Mouse (Mus musculus) hindbrain, embryonic 14.5 days (tissue): ENCODE results near the gene Cxadr. TPM values are rescaled to one million over a fixed set of nuclear protein-coding genes. Genes with fewer than 3 reads are reported as not detected.

Experiments
- ATAC-seq: fragments of 200-750 bp; cut with Nextera tagmentation; 2 replicates; pipeline ENCODE4 v1.8.0; 2017; ENCODE audit warnings: moderate number of reproducible peaks, mild to moderate bottlenecking, moderate TSS enrichment, moderate library complexity; ENCODE audit not compliant: low FRiP score
- DNase-seq: peaks from one replicate; pipeline ENCODE4 v3.0.0-alpha.2; 2015; ENCODE audit warnings: low spot score
- H3K27ac ChIP-seq: fragments of 300-500 bp; sonication (generic); 2 replicates; pipeline ENCODE4 v1.5.1; 2014; ENCODE audit warnings: mild to moderate bottlenecking, moderate library complexity
- H3K27me3 ChIP-seq: fragments of 300-500 bp; sonication (generic); 2 replicates; pipeline ENCODE4 v1.6.1; 2014; ENCODE audit warnings: mild to moderate bottlenecking, low read length, mixed read lengths; ENCODE audit not compliant: control insufficient read depth, insufficient read depth
- H3K36me3 ChIP-seq: fragments of 300-500 bp; sonication (generic); replicated peaks from 2 replicates; pipeline ENCODE4 v1.6.1; 2014; ENCODE audit not compliant: control insufficient read depth, insufficient read depth
- H3K4me1 ChIP-seq: fragments of 300-500 bp; sonication (generic); replicated peaks from 2 replicates; pipeline ENCODE4 v1.6.1; 2014; ENCODE audit warnings: antibody characterized with exemption, low read length, mixed read lengths; ENCODE audit not compliant: control insufficient read depth, insufficient read depth
- H3K4me2 ChIP-seq: fragments of 300-500 bp; sonication (generic); replicated peaks from 2 replicates; pipeline ENCODE4 v1.6.1; 2014; ENCODE audit warnings: mild to moderate bottlenecking, moderate library complexity
- H3K4me3 ChIP-seq: fragments of 300-500 bp; sonication (generic); replicated peaks from 2 replicates; pipeline ENCODE4 v1.5.1; 2014; ENCODE audit warnings: mild to moderate bottlenecking, low read length
- H3K9ac ChIP-seq: fragments of 300-500 bp; sonication (generic); 2 replicates; pipeline ENCODE4 v1.6.1; 2014
- H3K9me3 ChIP-seq: fragments of 300-500 bp; sonication (generic); 2 replicates; pipeline ENCODE4 v1.6.1; 2016; ENCODE audit warnings: low read length; ENCODE audit not compliant: control insufficient read depth
- WGBS: fragments of 180-500 bp; shearing (Covaris S2); extraction: QIAGEN DNeasy Blood & Tissue Kit; methylation state at CpG from one replicate; pipeline ENCODE4 v1.1.7; 2014; 5-methylcytosine and 5-hydroxymethylcytosine counted together
- polyA plus RNA-seq: library from polyadenylated mRNA; unstranded; fragments of >200 nt; fragmentation: Nextera tagmentation; extraction: Ambion mirVana; gene quantifications from 2 replicates; pipeline ENCODE4 v1.2.1, GENCODE M21; 2014

Cxadr gene
- polyA plus RNA-seq, 1 experiment from 2014 or later: 107 TPM

DNA sequence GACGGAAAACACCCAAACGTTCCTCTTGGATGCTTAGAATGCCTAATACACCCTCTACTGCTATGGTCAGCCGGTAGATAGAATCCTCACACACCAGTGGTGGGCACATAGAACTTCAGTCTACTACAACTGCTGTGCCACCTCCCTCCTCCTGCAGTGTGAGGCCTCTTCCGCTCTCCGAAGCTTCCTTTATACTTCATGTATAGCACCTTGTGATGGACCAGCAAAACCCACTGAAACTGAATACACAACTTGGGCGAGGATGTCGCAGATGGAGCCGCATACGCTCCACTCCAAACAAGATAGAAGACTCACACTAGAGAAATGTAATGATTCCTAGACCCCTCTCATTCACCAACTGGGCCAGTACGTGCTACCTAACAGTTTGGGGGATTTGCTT lies 73.9 kb downstream of the Cxadr start:
- WGBS: 54% methylated on average over 10 of the region's 10 CpGs
- ATAC-seq (no peak), DNase-seq (no peak)
- Histone ChIP-seq H3K9ac (no peak overlapping the region), H3K4me1 (peaks cover 11% of the 10 kb centered on the region; the same call in 1 of the 2 replicates), H3K4me2 (peak overlapping the region; percentile 71), H3K4me3 (peak overlapping the region; percentile 91), H3K36me3 (peaks cover 6% of the 10 kb centered on the region), H3K27ac (no peak overlapping the region), H3K27me3 (no peaks in the 10 kb centered on the region), H3K9me3 (no peaks in the 10 kb centered on the region)

DNA sequence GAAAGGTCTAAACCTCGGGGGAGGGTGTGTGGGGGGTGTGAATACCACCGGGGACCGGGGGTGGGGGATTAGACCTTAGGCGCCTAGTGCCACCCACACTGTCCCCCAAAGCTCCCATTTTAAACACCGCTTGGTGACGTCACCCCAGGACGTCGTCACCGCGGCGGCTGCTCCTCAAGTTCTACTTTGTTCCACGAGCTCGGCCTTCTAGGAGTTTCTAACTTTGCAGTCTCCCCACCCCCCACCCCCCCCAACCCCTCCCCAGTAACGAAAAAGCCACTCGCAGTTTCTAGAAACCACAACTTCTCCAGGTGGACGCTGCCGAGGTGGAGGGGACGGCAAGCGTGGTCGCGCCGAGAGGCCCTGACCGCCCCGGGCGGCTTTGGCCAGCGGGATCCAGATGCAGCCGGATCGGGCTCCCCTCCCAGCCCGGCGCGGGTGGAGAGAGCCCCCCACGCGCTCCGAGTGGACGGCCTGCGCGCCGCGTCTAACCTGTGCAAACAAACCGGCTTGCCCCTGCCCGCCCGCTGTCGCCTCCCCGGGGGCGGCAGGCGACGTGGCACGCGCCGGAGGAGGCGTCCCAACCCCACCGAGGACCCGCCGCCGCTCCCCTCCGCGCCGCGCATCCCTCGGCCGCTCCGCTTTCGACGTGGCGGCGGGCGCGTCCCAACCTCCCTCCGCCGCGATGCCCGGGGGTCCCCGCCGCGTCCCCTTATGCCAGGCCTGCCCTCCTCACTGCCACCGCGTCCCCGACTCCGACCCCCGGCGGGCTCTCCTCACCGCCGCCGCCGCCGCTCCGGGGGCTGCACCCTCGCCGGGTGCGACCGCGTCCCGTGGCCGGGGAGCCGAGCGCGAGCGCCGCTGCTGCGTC lies 74.8 kb downstream of the Cxadr start:
- Histone ChIP-seq H3K27me3 (no peaks in the 10 kb centered on the region), H3K4me3 (peak overlapping the region; percentile 91), H3K27ac (peak overlapping the region; percentile 20; the same call in 1 of the 2 replicates), H3K9ac (peak overlapping the region; percentile 78), H3K4me2 (peak overlapping the region; percentile 71), H3K36me3 (peaks cover 6% of the 10 kb centered on the region), H3K9me3 (no peaks in the 10 kb centered on the region), H3K4me1 (peaks cover 11% of the 10 kb centered on the region; the same call in 1 of the 2 replicates)
- ATAC-seq (peak; percentile 76), DNase-seq (peak; percentile 51)
- WGBS: under 1% methylated on average over 91 of the region's 100 CpGs

DNA sequence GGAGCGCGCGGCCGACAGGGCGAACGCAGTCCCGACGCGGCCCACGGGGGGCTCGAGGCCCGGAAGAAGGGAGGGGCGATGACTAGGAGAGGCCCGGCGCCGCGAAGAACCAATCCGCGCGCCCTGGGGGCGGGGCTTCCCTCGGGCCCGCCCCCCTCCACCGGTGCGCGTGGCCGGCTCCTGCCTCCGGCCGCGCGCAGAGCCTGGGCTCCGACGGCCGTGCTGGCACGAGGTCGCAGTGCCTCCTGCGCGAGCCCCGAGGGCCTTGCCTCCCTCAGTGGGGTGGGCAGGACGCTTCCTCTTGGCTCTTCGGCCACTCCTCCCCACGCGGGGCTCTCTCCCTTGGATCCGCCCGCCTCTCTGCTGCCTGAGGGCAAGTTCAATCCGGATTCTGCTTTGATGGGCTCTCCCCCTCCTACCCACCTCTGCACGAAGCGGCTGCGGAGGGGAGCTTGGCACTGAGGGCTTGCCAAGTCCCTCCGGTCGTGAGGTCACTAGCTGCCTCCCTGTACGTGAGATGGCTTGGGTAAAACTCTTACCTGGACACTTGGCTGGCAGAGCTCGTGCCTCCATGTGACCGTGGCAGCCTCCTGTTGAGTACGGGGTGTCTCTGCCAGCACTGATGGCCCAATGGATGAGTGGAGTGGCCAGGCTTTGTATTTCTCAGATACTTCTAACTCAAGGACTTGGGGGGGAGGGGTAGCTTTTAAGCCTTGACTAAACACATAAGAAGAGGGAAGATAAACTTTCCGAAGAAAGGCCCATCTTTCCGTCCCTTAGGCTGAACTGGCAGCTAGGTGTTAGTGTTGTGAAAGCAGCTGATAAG lies 75.7 kb downstream of the Cxadr start, which contains the start of gene Btg3:
Gene Btg3, minus strand, starts transcription at position 448 of the 826 bp plus-strand sequence.
- peak; percentile 94 for DNase-seq
- WGBS: 2% methylated on average over 54 of the region's 57 CpGs
- Histone ChIP-seq H3K27ac (peak within 1 kb of the TSS; percentile 20; the same call in 1 of the 2 replicates), H3K36me3 (peaks cover 4% of the 10 kb centered on the region), H3K9me3 (no peaks in the 10 kb centered on the region), H3K4me3 (peak within 1 kb of the TSS; percentile 91), H3K27me3 (no peaks in the 10 kb centered on the region), H3K4me1 (peaks cover 11% of the 10 kb centered on the region; the same call in 1 of the 2 replicates), H3K9ac (peak within 1 kb of the TSS; percentile 78), H3K4me2 (peak within 1 kb of the TSS; percentile 71)
- ATAC-seq: peak; percentile 97

DNA sequence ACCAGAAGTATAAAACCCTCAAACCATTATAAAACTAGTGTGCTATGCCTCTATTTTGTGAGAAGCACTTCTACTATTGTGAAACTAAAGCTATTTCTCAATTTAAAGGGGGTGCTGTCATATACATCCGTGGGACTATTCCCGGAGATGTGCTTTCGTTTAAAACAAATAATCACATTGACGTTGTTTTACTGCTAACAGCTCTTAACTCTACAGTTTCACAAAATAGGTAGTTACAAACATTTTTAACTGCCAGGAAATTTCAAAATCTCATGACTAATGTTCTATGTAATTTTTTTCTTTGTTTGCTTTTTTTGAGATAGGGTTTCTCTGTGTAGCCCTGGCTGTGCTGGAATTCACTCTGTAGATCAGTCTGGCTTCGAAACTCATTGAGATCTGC lies 77.2 kb downstream of the Cxadr start:
- Histone ChIP-seq H3K27me3 (no peaks in the 10 kb centered on the region), H3K36me3 (no peaks in the 10 kb centered on the region), H3K27ac (no peak overlapping the region), H3K9me3 (no peaks in the 10 kb centered on the region), H3K4me1 (peaks cover 11% of the 10 kb centered on the region; the same call in 1 of the 2 replicates), H3K9ac (no peak overlapping the region), H3K4me3 (no peak overlapping the region), H3K4me2 (no peak overlapping the region)
- WGBS: 95% methylated on average over 5 of the region's 5 CpGs
- ATAC-seq: no peak
- no peak for DNase-seq

DNA sequence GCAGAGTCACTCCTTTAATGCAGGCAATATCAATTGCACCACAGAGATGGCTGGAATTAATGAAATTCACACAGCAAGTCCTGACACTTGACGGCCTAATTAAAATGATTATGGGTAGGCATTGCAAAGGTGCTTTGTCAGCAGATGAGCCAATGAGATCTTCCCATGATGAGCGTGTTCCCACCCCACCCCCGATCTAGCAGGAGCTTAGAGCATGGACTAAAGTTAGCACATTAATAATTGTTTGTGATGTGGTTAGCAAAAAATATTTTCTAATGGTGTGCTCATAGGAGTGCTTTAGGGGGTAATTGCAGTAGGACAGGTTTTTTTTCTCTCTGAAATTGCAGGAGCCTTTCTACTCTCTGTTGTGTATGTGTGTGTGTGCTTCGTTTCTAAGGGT lies 87.8 kb downstream of the Cxadr start:
- Histone ChIP-seq H3K9ac (no peak overlapping the region), H3K27ac (no peak overlapping the region), H3K4me1 (no peaks in the 10 kb centered on the region), H3K36me3 (no peaks in the 10 kb centered on the region), H3K9me3 (no peaks in the 10 kb centered on the region), H3K4me3 (no peak overlapping the region), H3K4me2 (no peak overlapping the region), H3K27me3 (no peaks in the 10 kb centered on the region)
- DNase-seq: no peak
- no peak for ATAC-seq
- WGBS: 73% methylated on average over 4 of the region's 4 CpGs

DNA sequence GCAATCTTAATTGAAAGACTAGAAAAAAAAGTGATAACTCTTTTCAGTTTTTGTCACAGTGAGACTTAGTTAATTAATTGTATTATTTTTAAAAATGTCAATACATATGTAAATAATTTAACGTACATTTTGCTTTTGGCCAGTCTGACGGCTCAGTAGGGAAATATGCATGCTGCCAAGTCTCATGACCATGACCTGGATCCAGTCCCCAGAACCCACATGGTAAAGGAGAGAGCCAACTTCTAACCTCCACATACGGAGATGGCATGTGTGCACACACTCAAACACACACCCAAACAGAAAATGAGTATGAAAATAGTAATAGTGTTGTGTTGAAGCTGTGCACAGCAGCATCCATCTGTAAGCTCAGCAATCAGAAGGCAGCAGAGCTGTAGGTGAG lies 88.7 kb downstream of the Cxadr start:
- DNase-seq: no peak

DNA sequence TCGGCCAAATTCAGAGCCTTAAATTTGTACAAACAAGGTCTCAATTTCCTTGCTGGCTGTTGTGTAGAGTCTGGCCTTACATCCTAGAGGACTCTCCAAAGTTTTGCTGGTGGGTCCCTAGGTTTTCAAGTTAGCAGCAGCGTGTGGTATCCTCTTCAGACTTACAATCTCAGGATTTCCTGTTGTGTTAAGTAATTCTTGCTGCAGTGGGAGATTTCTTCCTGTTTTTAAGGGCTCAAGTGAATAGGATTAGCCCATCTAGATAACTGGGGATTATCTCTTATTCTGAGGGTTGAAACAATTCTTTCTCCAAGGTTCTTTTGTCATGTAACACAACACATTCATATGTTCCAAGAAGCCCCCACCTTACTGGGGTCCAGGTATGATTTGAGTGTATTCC lies 90.1 kb downstream of the Cxadr start:
- no peaks in the 10 kb centered on the region for H3K27me3 ChIP-seq
- H3K4me1 ChIP-seq: no peaks in the 10 kb centered on the region
- H3K36me3 ChIP-seq: no peaks in the 10 kb centered on the region
- no peak overlapping the region for H3K4me2 ChIP-seq
- H3K9ac ChIP-seq: no peak overlapping the region
- DNase-seq (no peak), ATAC-seq (no peak)
- WGBS: 86% methylated on average over 2 of the region's 2 CpGs
- H3K4me3 ChIP-seq: no peak overlapping the region
- no peaks in the 10 kb centered on the region for H3K9me3 ChIP-seq
- H3K27ac ChIP-seq: no peak overlapping the region

More for the DNA sequence above, 88.7 kb downstream of the Cxadr start:
- no peak overlapping the region for H3K4me2 ChIP-seq
- no peak for ATAC-seq
- H3K4me3 ChIP-seq: no peak overlapping the region
- no peak overlapping the region for H3K9ac ChIP-seq
- no peaks in the 10 kb centered on the region for H3K36me3 ChIP-seq
- no peaks in the 10 kb centered on the region for H3K4me1 ChIP-seq
- no peaks in the 10 kb centered on the region for H3K9me3 ChIP-seq
- WGBS: 88% methylated on average over 3 of the region's 3 CpGs
- no peak overlapping the region for H3K27ac ChIP-seq
- no peaks in the 10 kb centered on the region for H3K27me3 ChIP-seq

DNA sequence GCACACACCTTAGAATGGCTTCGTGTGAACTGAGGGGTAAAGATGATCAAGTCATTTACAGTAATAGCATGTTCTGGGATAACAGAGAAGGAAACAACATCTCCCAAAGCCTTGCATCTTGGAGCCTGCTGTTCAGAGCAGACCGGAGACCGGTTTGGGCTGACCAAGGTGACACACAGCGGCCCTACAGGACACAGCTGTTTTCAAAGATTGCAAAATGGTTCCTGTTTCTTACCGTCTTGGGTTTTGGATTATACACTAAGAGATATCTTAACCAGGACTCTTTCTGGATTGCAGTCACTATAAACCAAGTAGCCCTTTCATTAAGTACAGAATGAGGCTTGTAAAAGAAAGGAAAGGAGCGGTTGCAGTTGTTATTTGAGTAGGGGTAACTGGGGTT lies 97.4 kb downstream of the Cxadr start:
- no peaks in the 10 kb centered on the region for H3K36me3 ChIP-seq
- no peak for DNase-seq
- H3K4me1 ChIP-seq: no peaks in the 10 kb centered on the region
- H3K9me3 ChIP-seq: no peaks in the 10 kb centered on the region
- no peak overlapping the region for H3K9ac ChIP-seq
- no peak overlapping the region for H3K4me2 ChIP-seq
- no peaks in the 10 kb centered on the region for H3K27me3 ChIP-seq
- ATAC-seq: no peak
- no peak overlapping the region for H3K27ac ChIP-seq
- H3K4me3 ChIP-seq: no peak overlapping the region
- WGBS: 94% methylated on average over 6 of the region's 6 CpGs

DNA sequence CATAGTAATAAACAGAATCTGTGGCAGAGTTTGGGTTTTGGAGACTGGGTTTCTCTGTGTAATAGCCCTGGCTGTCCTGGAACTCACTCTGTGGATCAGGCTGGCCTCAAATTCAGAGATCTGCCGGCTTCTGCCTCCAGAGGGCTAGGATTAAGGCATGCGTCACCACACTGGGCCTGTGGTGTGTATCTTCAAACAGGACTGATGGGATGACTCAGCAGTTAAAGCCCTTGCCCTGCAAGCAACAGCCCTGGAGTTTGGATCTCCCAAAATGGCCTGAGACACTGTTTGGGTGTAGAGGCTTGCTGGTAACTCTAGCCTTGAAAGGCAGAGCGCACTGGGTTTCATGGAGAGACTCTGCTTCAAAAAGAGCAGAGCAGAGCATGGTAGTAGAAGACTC lies 98.1 kb downstream of the Cxadr start:
- WGBS: 89% methylated on average over 3 of the region's 3 CpGs
- Histone ChIP-seq H3K27me3 (no peaks in the 10 kb centered on the region), H3K4me2 (no peak overlapping the region), H3K4me3 (no peak overlapping the region), H3K9ac (no peak overlapping the region), H3K4me1 (no peaks in the 10 kb centered on the region), H3K36me3 (no peaks in the 10 kb centered on the region), H3K9me3 (no peaks in the 10 kb centered on the region), H3K27ac (no peak overlapping the region)
- ATAC-seq (no peak), DNase-seq (no peak)
